Mouse (Mus musculus): Measurements from ENCODE around the gene Mindy4. TPM values are rescaled to one million over a fixed set of nuclear protein-coding genes. Genes with fewer than 3 reads are reported as not detected.
A peak's percentile ranks its signal among the peaks of the same experiment; 100 is the strongest.

The Mindy4 gene
- polyA plus RNA-seq, 1 experiment from 2014 or later, result 15.2 TPM

DNA sequence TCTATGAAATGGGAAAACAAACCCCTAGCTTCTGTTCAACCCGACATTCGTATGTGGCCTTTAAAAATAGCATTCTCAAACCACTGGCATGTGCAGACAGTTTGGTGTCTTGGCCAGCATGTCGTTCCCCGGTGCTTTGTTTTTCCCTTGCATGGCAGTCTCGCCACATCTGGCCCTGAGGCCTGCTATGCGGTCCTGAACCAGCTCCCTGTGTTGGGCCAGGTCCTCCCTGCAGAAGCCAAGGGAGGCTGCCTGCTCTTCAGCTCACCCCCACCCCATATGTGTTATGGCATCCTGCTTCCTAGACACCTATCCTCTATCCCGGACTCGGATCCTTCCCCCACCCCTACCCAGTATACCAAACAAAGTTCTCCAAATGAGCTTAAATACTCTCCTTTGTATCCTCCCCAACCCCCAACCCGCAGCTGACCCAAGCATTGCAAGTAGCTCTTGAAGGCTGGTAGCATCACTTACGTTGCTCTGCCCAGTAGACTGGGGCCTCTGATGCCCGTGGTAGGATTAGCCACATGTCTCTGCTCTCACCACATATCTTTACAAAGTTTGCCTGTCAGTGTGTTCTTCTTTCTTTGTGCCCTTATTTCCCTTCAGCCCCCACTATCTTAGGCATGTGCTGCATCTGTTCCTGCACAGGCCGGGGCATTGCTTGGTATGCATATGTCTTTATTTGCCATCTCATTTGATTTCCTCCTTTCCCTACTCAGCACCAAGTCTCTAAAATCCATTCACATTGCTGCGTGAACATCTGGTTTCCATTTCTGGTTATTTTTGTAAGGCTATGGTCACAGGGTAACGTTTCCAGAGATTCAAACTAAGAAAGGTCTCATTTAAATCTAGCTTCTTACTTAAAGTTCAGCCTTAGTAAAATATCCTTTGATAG, 55.5 kb downstream of the Mindy4 start:
- Histone ChIP-seq H3K9me3 (no peaks in the 10 kb centered on the region), H3K4me1 (replicated peaks) (peaks cover 40% of the 10 kb centered on the region), H3K36me3 (peaks cover 16% of the 10 kb centered on the region; the same call in 1 of the 2 replicates), H3K27me3 (no peaks in the 10 kb centered on the region), H3K9ac (replicated peaks) (no peak overlapping the region), H3K4me3 (replicated peaks) (no peak overlapping the region), H3K27ac (peak overlapping the region; percentile 85), H3K4me2 (no peak overlapping the region)
- peak; percentile 54; the same call in 1 of the 2 replicates for ATAC-seq (ENCODE audit: insufficient number of reproducible peaks, insufficient read depth, low FRiP score, low TSS enrichment, low read depth)
- 56% methylated on average over 14 of the region's 14 CpGs for WGBS

DNA sequence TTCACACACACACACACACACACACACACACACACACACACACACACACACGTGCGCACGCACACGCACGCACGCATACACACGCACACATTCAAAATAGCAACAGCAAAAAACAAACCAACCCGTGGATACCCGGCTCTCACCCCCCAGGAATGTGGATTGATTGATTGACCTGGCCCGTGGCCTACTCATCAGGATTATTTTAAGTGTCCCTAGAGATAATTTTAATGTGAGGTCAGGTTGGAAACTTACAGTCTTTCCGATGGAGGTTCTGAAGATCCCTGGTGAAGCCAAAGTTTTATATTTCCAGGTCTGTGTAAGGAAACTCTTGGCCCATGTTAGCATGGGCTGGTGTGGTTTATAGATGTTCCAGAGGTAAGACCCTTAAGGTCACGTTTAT, 59.0 kb downstream of the Mindy4 start:
- no peaks in the 10 kb centered on the region for H3K27me3 ChIP-seq

DNA sequence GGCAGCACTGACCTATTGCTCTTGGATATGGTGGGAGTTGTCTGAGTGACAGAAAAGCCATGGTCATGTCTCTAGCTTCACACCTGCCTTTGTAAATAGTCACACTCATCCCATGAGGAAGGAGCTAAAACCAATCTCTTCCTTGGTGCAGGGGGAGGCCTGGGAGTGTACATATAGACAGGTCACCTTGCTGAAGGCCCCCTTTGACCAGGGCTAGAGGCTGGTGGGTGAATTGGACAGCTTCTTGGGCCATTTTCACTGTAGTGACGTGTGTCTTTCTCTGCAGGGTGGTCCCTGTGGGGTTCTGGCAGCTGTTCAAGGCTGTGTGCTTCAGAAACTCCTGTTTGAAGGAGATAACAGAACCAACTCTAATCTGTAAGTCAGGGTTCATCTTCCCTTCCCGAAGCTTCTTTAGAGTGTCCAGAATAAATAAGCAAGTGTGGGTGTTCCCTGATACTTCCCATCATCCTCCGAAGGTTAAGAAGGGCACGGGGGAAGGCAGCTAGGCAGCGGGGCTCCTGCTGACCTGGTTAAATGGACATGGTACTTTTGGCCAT, 60.4 kb downstream of the Mindy4 start:
- peaks cover 24% of the 10 kb centered on the region; the same call in 1 of the 2 replicates for H3K36me3 ChIP-seq
- H3K27ac ChIP-seq, result no peak overlapping the region
- no peak overlapping the region for H3K9ac ChIP-seq (replicated peaks)
- no peaks in the 10 kb centered on the region for H3K9me3 ChIP-seq
- H3K4me3 ChIP-seq (replicated peaks), result no peak overlapping the region
- no peak overlapping the region for H3K4me2 ChIP-seq
- no peak for ATAC-seq (ENCODE audit: insufficient number of reproducible peaks, insufficient read depth, low FRiP score, low TSS enrichment, low read depth)
- H3K27me3 ChIP-seq, result no peaks in the 10 kb centered on the region
- H3K4me1 ChIP-seq (replicated peaks), result peaks cover 32% of the 10 kb centered on the region
- 93% methylated on average over 5 of the region's 5 CpGs for WGBS

More for the DNA sequence above, 59.0 kb downstream of the Mindy4 start:
- Histone ChIP-seq H3K9me3 (no peaks in the 10 kb centered on the region), H3K4me3 (replicated peaks) (no peak overlapping the region), H3K27ac (no peak overlapping the region), H3K4me2 (no peak overlapping the region), H3K9ac (replicated peaks) (no peak overlapping the region), H3K4me1 (replicated peaks) (peaks cover 38% of the 10 kb centered on the region), H3K36me3 (peaks cover 24% of the 10 kb centered on the region; the same call in 1 of the 2 replicates)
- WGBS, result 88% methylated on average over 12 of the region's 12 CpGs
- no peak for ATAC-seq (ENCODE audit: insufficient number of reproducible peaks, insufficient read depth, low FRiP score, low TSS enrichment, low read depth)

DNA sequence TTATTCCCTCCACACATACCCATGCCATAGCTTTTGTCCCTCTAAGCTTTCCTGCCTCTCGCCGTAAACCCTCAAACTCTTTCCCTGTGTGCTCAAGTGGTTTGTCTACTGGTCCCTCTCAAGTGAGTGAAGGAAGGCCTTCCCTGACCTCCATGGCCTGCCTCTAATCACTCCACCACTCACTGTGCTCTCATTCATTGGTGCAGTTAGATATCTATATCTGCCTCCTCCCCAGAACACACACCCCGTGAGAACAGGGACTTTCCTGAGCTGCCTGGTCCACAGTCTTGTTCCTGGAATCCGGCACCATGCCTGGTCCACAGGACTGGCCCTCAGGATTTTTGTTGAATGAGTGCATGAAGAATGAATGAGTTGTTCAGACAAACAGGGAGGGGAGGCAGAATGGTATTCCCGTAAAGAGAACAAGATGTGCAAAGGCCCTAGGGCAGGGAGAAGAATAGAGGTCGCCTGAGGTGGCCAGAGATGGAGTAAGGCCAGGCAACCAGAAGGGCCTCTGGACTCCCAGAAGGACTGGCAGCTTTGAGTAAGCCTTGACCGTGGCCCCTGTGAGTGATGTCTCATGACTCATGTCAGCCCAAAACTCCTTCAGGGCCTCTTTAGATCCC, 61.7 kb downstream of the Mindy4 start:
- H3K4me3 ChIP-seq (replicated peaks), result no peak overlapping the region

DNA sequence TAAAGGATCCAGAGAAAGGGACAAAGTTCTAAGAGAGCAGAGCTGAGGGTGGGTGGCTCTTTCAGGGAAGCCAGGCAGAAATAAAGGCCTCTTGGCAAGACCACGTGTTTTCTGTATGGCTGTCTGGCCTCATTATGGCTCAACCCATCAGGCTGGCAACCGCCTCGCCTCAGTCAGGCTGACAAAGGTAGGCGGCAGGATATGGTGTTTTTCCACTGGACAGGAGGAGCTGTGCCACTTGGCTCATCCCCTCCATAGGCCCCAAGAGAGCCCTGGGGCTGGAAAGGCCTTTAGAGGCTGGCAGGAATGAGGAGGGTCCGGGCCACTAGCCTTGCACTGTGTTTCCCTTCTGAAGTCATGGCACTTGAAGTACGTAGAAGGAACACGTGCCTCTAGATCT, 69.8 kb downstream of the Mindy4 start:
- Histone ChIP-seq H3K27me3 (no peaks in the 10 kb centered on the region), H3K9me3 (no peaks in the 10 kb centered on the region), H3K4me3 (replicated peaks) (no peak overlapping the region), H3K4me2 (no peak overlapping the region), H3K9ac (replicated peaks) (no peak overlapping the region), H3K36me3 (no peaks in the 10 kb centered on the region), H3K4me1 (replicated peaks) (no peaks in the 10 kb centered on the region), H3K27ac (no peak overlapping the region)
- ATAC-seq (ENCODE audit: insufficient number of reproducible peaks, insufficient read depth, low FRiP score, low TSS enrichment, low read depth), result no peak
- WGBS, result 87% methylated on average over 7 of the region's 7 CpGs

More for the DNA sequence above, 61.7 kb downstream of the Mindy4 start:
- Histone ChIP-seq H3K36me3 (peaks cover 24% of the 10 kb centered on the region; the same call in 1 of the 2 replicates), H3K27me3 (no peaks in the 10 kb centered on the region), H3K4me2 (no peak overlapping the region), H3K9me3 (no peaks in the 10 kb centered on the region), H3K9ac (replicated peaks) (no peak overlapping the region), H3K27ac (no peak overlapping the region), H3K4me1 (replicated peaks) (peaks cover 19% of the 10 kb centered on the region)
- whole genome bisulfite sequencing, result 91% methylated on average over 7 of the region's 7 CpGs
- ATAC-seq (ENCODE audit: insufficient number of reproducible peaks, insufficient read depth, low FRiP score, low TSS enrichment, low read depth), result no peak

DNA sequence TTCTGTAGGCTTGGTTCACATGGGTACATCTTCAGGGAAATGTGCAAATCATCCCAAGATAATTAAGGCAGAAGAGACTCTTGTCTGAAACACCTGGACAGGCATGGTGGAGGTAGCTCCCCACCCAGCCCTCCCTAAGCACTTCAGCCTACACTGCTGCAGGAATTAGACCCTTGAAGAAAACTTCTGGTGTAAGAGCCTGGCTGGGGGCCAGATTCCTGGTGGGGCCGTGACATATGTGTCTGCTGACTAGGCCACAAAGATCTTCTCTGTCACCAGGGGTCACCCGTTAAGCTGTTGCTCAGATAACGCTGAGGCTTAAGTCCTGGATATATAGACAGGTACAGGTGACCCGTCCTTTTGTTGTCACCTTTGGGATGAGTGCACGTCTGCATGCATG, 70.3 kb downstream of the Mindy4 start:
- Histone ChIP-seq H3K4me3 (replicated peaks) (no peak overlapping the region), H3K36me3 (no peaks in the 10 kb centered on the region), H3K27ac (no peak overlapping the region), H3K9ac (replicated peaks) (no peak overlapping the region), H3K27me3 (no peaks in the 10 kb centered on the region), H3K4me2 (no peak overlapping the region), H3K4me1 (replicated peaks) (no peaks in the 10 kb centered on the region), H3K9me3 (no peaks in the 10 kb centered on the region)
- 82% methylated on average over 5 of the region's 5 CpGs for WGBS
- ATAC-seq (ENCODE audit: insufficient number of reproducible peaks, insufficient read depth, low FRiP score, low TSS enrichment, low read depth), result no peak

DNA sequence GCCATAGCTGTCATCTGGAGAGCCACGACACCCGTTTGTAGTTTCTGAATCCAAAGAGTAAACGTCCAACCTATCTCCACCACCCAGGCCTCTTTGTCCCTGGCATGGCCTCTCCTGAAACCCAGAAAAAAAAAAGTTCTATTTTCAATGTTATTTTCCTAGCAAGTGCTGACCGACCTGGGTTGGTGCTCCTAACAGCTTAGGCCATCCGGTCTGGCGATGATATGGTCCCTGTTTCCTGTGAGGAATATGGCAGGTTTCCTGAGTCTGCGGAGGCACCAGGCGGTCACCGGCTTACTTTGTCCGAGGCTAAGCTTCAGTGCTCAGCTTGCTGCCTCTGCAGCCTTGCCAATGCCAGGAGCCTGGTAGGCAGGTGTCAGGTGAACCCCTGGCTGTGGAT, 71.8 kb downstream of the Mindy4 start:
- Histone ChIP-seq H3K27ac (no peak overlapping the region), H3K4me1 (replicated peaks) (no peaks in the 10 kb centered on the region), H3K9me3 (no peaks in the 10 kb centered on the region), H3K4me2 (no peak overlapping the region), H3K27me3 (no peaks in the 10 kb centered on the region), H3K36me3 (peaks cover 7% of the 10 kb centered on the region), H3K9ac (replicated peaks) (no peak overlapping the region), H3K4me3 (replicated peaks) (no peak overlapping the region)
- WGBS, result 90% methylated on average over 10 of the region's 10 CpGs
- ATAC-seq (ENCODE audit: insufficient number of reproducible peaks, insufficient read depth, low FRiP score, low TSS enrichment, low read depth), result no peak

DNA sequence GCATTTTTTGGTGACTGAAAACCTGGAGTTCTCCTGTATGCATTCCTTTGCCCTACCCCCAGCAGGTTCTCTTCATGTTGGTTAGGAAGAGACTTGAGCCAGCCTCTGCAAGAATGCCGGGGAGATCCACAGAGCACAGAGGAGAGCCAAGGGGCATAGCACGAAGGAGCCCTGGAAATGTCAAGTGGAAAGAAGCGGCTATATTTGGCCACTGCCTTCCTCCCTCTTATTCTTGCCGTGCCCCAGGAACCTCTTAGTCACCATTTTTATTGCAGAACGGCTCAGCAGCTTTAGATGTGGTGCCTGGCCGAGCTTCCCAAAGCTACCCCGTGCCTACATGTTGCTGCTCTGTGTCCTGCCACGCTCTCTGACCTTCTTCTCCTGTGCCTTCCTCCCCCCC, 72.6 kb downstream of the Mindy4 start:
- Histone ChIP-seq H3K9me3 (no peaks in the 10 kb centered on the region), H3K4me3 (replicated peaks) (no peak overlapping the region), H3K27ac (no peak overlapping the region), H3K4me2 (no peak overlapping the region), H3K36me3 (peaks cover 7% of the 10 kb centered on the region), H3K27me3 (no peaks in the 10 kb centered on the region), H3K9ac (replicated peaks) (no peak overlapping the region), H3K4me1 (replicated peaks) (no peaks in the 10 kb centered on the region)
- WGBS, result 70% methylated on average over 8 of the region's 8 CpGs
- ATAC-seq (ENCODE audit: insufficient number of reproducible peaks, insufficient read depth, low FRiP score, low TSS enrichment, low read depth), result no peak

DNA sequence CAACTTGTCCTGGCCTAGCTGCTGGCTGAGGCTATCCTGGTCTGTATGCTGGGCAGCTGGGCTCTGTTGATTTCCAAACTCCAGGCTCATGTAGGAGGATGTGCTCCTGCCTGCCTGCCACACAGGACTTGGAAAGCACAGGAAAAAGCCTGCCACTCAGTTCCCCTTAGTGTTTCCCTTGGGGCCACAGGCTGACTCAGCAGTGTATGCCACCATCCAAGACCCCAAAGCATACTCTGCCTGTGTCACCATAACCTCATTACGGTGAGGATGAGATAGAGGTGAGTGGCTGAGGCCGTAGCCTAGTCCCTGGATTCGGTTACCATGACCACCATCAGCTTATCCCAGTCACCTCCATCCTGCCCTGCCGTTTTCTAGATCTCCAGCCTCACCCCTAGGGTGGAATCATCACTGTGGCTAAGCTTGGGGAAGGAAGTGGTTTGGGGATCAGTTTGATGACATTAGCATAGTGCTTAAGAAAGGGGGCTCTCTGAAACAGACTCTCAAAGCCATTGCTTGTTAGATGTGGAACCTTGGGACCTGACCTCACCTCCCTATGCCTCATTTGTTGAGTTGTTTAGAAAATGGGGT, 73.6 kb downstream of the Mindy4 start:
- H3K27ac ChIP-seq, result no peak overlapping the region
- ATAC-seq (ENCODE audit: insufficient number of reproducible peaks, insufficient read depth, low FRiP score, low TSS enrichment, low read depth), result no peak
- peaks cover 7% of the 10 kb centered on the region for H3K36me3 ChIP-seq
- no peaks in the 10 kb centered on the region for H3K9me3 ChIP-seq
- no peaks in the 10 kb centered on the region for H3K4me1 ChIP-seq (replicated peaks)
- H3K4me2 ChIP-seq, result no peak overlapping the region
- no peak overlapping the region for H3K9ac ChIP-seq (replicated peaks)
- no peak overlapping the region for H3K4me3 ChIP-seq (replicated peaks)
- no peaks in the 10 kb centered on the region for H3K27me3 ChIP-seq
- WGBS, result 83% methylated on average over 4 of the region's 4 CpGs

DNA sequence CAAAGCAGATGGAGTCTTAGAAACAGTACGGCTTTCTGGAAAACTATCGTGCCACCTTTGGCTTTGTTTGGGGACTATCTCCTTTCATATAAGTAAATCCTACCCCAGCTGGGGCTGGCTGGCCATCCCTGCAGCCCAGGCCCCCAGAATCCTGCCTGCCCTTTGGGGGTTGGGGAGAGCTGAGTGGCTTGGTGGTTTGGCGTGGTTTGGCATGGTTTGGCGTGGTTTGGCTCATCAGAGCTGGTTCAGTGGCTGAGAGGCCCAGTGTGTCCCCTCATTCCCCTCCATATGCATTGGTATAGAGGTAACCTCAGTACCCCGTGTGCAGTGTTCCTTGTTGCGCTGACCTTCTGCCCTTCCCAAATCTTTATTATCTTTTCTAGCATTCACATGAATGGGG, 74.9 kb downstream of the Mindy4 start:
- no peak overlapping the region for H3K4me3 ChIP-seq (replicated peaks)
- no peak overlapping the region for H3K9ac ChIP-seq (replicated peaks)
- H3K4me2 ChIP-seq, result no peak overlapping the region
- H3K4me1 ChIP-seq (replicated peaks), result no peaks in the 10 kb centered on the region
- no peak overlapping the region for H3K27ac ChIP-seq
- H3K27me3 ChIP-seq, result no peaks in the 10 kb centered on the region
- H3K9me3 ChIP-seq, result peaks cover 9% of the 10 kb centered on the region
- no peak for ATAC-seq (ENCODE audit: insufficient number of reproducible peaks, insufficient read depth, low FRiP score, low TSS enrichment, low read depth)
- peaks cover 18% of the 10 kb centered on the region for H3K36me3 ChIP-seq
- WGBS, result 78% methylated on average over 6 of the region's 6 CpGs

DNA sequence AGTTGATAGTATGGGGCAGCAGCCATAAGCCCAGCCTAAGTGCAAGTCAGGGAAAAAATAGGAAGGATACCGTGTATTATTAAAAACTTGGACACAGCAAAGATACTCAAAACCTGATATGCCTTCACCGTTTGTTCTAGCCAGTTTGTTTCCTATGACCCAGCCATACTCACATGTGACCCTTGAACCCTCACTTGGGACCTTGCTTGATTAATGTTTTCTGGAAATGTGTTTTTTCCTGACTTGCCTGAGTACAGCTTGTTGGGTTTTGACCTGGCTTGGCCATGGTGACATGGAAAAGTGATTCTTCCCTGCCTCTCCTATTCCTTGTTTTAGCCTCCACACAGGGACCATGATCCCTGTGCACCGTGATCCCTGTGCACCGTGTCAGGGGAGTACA, 75.3 kb downstream of the Mindy4 start:
- 70% methylated on average over 4 of the region's 4 CpGs for WGBS
- no peak for ATAC-seq (ENCODE audit: insufficient number of reproducible peaks, insufficient read depth, low FRiP score, low TSS enrichment, low read depth)
- Histone ChIP-seq H3K9me3 (peaks cover 11% of the 10 kb centered on the region), H3K4me2 (no peak overlapping the region), H3K4me1 (replicated peaks) (no peaks in the 10 kb centered on the region), H3K4me3 (replicated peaks) (no peak overlapping the region), H3K36me3 (peaks cover 22% of the 10 kb centered on the region), H3K27me3 (no peaks in the 10 kb centered on the region), H3K9ac (replicated peaks) (no peak overlapping the region), H3K27ac (no peak overlapping the region)

Measured in limb, embryonic 12.5 days (tissue).